Mouse (Mus musculus): Measurements from ENCODE around the gene Cort.
"Not testable (repeated sequence)": the region's sequence is repeated elsewhere in the genome, so short reads cannot be mapped to it uniquely, and the experiment has no call there.

Cort gene

DNA sequence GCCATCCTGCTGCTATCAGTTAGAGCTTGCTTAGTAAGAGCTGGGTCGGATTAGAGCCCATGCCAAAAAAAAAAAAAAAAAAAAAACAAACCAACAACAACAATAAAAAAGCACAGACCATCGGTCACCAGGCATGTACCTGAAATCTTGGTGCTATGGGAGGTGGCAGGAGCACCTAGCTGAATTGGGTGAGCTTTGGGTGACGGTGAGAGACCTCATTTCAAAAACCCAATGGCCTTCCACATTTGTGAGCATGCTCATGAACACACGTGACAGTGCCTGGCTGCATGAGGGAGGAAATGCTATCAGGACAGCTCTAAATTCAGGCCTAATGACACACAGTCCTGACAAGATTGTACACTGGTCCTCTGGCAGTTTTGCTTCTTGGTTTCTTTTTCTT is 21.5 kb upstream of the Cort start:
- intact Hi-C loops (cut with DNase I), result loop anchor here (5.0 to 10.0 kb wide), 2 partner anchors 34 to 397 kb away; no protein-coding TSS in a partner anchor

DNA sequence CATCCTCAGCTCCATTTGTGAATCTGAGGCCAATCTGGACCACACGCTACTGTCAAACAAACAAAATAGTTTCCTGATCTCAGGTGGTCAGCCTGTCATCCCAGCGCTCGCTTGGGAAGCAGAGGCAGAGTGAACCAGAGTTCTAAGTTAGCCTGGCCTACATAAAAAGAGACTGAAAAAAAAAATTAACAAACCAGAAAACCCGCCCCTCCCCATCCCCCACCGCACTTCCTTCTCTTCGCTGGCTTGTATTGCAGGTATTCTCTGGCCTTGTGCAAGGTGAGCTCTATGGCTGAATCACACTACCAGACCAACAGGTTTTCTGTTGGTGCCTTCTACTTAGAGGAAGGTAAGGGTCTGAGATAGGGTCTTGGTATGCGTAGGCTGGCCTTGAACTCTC is 21.0 kb upstream of the Cort start:
- intact Hi-C loops (cut with DNase I), result loop anchor here (5.0 to 10.0 kb wide), 2 partner anchors 35 to 397 kb away; no protein-coding TSS in a partner anchor

DNA sequence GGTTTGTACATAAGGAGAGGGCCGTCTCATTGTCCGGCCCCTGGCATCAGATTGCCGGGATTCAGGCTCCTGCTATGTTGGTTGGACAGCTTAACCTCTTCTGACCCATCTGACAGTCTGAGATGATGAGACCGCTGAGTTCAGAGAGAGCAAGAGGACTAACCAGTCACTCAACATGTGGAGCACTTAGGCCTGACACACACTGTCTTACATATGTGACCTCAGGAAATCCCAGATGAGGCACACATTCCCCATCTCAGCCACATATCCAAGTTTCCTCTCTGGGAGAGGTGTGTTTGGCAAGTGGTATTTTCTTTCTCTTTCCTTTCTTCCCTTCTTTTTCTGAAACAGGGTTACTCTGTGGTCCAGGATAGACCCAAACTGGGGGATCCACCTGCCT is 18.6 kb upstream of the Cort start:
- intact Hi-C loops (cut with DNase I), result loop anchor here (5.0 to 10.0 kb wide), 2 partner anchors 37 to 400 kb away; no protein-coding TSS in a partner anchor

DNA sequence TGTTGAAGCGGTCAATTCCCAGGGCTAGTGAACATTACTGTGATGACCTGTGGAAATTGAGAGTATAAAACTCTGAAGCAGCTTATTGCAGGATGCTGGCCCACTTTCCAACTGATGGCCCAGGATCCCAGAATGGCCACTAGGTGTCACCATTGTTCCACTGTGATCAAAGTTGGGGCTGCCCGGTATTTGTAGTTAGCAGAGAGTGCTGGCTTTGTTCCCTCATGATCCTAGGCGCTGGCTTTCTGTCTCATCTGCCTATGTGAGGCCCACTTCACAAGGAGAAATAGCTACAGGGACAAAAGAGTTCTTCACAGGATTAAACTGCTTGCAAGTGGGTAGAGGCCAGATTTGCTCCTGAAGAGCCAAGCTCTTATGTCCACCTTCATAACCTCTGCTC is 17.9 kb upstream of the Cort start:
- intact Hi-C loops (cut with DNase I), result loop anchor here (10.0 kb wide), 1 partner anchor 400 kb away; no protein-coding TSS in a partner anchor

DNA sequence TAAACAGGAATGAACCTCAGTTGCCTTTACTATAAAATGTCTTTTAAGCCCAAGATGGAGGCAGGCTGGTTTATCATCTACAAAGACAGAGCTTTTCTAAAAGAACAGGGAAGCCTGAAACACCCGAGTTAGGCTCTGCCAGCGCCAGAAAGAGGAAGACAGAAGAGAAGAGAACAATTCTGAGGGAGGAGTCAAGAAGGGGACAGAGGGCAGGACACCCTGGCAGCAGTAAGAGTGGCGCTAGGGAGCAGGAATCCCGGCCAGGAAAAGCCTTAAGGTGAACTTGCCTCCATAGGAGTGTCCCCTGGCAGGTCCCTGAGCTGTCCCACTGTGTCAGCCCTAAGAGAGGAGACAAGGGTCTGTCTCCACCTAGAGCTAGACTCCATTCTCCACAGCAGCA is 17.0 kb upstream of the Cort start:
- intact Hi-C loops (cut with DNase I), result loop anchor here (10.0 kb wide), 1 partner anchor 401 kb away; no protein-coding TSS in a partner anchor

DNA sequence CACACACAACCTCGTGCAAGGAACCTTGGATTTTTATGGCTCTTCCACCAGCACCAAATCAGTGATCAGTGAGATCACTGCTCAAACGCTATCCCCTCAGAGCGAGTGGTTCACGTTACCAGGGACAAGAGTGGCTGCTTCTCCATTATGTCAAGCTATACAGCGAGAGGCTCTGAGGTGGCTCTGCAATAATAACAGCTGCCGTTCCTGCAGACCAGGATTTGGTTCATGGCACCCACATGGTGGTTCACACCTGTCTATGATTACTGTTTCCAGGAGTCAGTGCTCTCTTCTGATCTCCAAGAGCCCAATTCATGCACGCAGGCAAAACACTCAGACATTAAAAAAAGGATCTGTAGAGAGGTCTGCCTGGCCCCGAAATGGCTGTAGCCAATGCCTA is 12.0 kb upstream of the Cort start:
- intact Hi-C loops (cut with DNase I), result no loop called here

DNA sequence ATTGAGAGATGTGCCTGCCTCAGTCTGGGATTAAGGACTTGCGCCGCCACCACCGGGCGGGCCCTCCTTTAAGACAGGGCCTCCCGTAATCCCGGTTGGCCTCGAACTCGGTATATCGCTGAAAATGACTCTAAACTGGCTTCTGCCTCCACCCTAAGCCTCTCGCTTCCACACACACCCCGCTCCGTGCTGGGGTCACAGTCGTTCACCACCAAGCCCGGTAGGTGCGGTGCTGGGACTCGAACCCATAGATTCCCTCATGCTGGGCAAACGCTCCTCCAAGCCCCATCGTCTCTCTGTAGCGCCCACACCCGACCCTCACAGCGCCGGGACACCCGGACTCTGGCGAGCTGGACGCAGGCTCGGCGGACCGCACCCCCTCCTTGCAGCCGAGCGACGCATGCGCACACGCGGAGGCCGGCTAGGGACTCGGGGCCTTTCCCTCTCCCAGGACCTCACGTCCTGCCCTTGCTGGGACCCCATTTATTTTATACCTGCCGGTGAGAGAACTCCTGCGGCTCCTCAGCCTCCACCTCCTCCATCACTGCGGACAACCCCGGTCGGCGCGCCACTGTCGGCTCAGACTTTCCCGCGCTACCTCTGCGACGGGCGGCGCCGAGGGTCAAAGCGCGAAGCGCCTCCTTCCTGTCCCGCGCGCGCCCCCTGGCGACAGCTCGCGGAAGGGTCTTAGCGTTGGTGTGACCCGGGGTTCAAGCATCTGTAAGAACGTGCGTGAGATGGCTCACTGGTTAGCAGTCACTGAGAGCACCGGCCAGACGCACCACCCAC is 10.6 kb upstream of the Cort start, which contains the start of gene Cenps:
Gene Cenps, minus strand, starts transcription at position 648 of the 789 bp plus-strand sequence.
- intact Hi-C loops (cut with DNase I), result loop anchor here (2.0 kb wide), 1 partner anchor 60 kb away; no protein-coding TSS in a partner anchor

DNA sequence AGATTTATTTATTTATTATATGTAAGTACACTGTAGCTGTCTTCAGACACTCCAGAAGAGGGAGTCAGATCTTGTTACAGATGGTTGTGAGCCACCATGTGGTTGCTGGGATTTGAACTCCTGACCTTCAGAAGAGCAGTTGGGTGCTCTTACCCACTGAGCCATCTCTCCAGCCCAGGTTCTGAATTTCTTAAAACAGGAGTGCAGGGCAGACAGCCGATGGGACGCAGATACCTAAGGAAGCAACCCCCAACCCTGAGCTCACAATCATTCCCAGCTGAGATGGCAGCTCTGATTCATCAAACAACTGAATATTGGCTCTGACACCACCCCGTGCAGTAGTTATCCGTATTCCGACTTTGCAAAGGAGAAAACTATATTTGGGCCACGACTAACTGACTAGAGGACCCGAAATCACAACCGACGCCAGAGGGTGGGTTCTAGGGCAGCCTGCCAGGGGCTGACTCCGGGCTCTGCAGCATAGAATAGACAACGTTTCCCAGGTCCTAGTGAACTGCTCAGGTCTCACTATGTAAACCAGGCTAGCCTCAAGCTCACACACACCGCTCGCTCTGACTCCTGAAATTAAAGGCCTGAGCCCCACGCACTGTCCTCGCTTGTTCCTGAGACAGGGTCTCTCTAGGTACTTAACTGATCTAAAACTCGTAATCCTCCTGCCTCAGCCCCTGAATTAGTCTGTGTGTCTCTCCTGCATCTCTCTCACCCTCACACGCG is 9.7 kb upstream of the Cort start:
- intact Hi-C loops (cut with DNase I), result loop anchor here (2.0 kb wide), 1 partner anchor 59 kb away; no protein-coding TSS in a partner anchor

DNA sequence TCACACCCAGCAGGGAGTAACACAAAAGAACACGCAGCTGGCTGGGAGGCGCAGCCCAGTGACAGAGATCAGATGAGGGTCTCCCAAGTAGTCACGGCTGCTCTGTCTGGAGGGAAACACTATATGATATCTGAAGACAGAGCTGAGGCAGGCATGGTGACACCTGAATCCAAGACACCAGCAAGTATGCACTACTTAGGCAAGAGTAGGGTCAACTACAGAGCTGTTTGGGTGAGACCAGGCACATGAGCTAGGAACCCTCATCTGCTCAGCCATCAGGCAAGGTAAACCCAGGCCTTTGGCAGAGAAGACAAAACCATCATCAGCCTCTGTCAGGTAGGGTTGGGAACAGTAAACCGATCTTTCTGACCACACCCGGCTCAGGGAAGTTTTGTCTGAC is 6.8 kb upstream of the Cort start:
- intact Hi-C loops (cut with DNase I), result no loop called here

DNA sequence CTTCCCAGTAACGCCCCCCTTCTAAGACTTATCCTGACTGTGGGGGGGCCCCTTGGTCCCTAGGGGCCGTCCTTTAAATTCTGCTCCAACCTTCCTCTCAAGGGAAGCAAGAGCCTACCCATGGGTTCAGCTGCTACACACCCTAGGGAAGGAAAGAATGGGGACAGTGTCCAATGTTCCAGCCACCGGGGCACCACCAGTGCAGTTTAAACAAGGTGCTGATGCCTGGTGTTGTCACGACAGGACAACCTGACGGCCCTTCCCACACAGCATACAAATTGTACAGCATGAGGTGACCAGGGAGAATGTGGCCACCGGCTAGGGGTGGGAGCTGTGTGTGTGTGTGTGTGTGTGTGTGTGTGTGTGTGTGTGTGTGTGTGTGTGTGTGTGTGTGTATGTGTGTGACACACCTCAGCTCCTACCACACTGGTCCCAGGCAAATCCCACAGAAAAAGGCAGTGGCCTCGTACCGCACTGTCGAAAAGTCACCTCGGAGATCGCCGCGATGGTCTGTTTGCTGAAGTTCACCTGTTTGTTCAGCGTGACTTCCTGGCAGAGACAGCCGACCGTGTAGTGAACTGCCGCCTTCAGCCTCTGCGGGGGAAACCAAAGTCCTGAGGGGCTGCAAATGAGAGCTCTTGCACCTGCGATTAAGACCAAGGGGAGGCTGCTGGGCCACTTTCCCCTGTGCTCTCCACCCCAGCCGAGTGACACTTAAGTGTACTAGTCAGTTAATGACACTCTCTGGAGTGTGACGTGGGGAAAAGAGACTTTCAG is 5.4 kb upstream of the Cort start:
- intact Hi-C loops (cut with DNase I), result no loop called here

DNA sequence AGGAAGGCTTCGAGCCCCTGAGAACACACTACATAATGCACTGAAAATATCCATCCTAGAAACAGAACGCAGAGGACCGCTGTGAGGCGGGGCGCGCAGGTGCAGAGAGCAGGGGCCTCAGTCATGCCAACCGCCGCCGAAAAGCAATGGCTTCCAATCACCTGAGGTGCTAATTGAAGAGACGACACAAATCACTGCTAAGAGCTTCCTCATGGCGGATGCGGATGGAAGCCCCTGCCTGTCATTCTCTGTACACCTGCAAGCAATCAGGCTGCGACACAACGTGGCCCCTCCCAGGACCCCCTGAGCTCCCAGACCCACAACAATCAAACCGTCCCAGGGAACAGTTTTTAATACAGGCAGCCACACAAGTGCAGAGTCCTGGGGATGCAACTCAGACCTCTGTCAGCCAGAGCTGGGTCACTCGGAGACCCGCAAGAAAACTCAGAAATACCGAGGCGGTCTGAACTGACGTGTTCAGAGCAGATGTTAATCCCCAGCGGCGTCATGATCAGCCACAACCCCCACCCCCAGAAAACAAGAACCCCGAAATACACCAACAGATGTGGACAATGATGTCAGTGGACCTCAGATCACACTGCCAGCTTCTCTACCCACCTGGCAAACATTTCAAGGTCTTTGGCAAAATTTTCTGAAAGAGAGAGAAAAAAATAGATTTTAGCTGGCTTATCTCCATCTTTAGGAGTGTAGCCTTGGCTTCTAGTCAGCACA is 4.6 kb upstream of the Cort start:
- intact Hi-C loops (cut with DNase I), result no loop called here

DNA sequence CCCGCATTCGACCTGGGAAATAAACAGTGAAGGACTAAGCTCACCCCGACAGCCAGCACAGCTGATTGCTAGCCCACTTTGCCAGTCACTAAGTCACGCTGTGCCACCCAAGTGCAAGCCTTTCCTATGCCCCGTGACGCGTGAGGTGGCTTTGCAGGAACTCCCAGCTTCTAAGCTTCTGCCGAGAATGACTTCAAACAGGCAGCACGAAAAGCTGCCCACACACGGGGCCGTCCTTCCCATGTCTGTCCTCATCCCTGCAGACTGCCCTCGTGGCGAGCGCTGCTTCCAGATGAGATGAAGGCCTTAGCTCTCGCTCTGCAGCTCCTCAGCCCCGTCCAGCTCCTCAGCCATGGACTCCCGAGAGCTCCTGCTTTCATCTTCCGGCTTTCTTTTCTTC is 1.9 kb upstream of the Cort start:
- intact Hi-C loops (cut with DNase I), result no loop called here

DNA sequence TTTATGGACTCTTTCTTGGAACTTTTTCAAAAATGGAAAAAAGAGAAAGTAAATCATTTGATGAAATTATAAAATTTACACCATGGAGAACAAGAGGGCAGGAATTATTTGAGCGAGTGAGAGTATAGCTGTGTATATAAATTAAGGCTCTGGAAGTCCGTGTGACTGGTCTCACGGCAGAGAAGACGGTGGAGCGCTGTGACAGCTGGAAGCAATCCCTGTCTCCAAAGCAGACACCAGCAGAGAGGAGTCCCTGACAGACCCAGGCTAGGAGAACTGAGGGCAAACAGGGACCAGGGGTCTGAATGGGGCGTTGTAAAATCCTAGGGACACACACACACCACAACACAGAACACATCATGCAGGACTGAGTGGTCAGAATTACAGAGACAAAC is 451 bp downstream of the Cort start:
- intact Hi-C loops (cut with DNase I), result no loop called here

DNA sequence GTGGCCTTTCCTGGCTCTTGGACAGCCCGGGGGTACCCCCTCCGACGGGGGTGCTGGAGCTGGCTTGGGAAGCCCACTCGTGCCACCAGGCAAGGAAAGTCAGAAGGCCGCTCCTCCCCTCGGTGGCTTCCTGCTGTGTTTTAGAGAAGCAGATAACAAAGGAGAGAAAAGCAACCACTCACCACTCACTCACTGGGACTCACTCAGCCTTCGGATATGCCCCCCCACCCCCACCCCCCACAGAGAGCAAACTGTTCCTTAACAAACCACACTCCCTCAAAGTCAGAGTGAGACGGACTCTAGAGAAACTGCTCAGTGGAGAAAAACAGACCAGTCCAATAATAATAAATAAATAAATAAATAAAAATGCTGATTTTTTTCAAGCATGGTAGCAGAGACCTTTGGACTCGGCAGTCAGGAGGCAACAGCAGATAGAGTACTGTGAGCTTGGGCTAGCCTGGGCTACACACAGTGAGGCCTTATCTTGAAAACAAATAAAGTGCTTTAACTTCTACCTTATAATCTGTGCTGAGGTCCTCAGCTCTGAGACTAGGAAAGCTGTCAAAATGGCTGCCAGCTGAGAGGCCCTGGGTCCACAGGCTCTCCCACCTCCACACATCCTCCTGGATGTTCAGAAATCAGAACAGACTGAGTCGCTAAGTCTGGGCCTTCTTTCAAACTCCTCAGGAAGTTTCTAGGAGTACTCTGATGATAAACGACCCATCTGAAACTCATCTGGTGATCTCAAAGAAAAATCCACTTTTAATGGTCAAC is 1.0 kb downstream of the Cort start:
- intact Hi-C loops (cut with DNase I), result no loop called here

DNA sequence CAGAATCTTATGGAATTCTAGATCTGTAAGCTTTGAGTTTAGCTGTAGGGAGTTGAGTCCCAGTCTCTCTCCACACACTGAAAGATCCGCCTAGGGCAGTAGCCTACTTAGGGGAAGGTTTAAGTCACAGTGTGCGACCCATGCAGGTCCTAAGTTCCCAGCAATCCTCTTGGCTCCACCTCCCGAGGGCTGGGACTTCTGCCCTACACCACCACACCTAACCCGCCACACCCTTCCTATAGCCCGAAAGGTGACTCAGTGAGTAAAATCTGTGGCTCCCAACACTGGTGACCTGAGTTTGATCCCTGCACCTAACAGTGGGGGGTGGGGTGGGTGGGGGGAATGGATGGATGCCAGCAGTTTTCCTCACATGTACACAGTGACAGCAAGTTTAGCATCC is 3.1 kb downstream of the Cort start:
- intact Hi-C loops (cut with DNase I), result no loop called here

DNA sequence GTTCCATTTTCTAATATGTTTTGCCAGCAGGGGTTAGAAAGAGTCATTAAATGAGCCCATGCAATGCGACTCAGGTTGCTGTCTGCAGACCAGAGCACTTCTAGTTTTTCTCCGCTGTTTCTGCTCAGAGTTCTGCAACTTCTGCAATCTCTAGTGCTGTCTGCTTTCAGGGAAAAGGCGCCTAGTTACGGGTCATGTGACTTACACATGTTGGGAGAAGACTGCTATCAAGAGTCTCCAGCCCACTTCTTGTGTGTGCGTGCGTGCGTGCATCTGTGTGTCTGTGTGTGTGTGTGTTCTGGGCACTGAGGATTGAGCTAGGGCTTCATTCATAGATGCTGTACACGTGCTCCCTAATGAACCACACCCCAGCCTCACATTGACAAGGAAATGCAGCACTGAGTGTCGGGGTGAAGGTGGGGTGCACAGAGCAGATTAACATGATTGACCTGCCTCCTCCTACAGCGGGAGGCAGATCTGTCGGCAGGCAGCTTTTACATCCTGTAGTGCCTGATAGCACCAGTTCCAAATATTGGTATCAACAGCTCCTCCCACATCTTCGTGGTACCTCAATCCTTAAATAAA is 6.5 kb downstream of the Cort start:
- intact Hi-C loops (cut with DNase I), result not testable (repeated sequence)

DNA sequence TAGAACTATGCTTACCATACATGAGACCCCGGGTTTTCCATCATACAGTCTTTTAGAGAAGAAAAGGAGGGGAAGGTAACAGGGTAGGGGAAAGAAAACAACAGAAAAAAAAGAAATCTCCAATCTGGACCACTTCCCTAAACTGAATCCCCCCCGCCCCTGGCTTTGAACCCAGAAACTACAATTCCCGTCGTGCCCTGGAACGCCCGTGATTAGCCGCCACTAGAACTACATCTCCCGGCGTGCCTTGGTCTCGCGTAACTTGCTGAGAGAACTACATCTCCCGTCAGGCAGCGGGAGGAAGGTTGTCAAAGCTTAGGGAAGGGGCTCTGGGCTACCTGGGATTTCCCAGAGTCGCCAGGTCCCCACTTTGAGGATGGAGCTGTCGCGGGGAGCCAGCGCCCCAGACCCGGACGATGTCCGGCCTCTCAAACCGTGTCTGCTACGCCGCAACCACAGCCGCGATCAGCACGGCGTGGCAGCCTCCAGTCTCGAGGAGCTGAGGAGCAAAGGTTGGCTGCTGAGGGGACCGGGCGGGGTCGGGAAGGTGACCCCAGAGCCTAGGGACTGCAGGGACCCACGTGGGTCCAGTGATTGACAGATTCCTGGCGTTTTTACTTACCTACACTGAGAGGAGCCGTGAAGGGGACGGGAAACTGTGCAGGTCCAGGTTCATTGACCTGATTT is 22.5 kb downstream of the Cort start, which contains the start of gene Dffa:
Gene Dffa, plus strand, starts transcription at position 272 of the 687 bp plus-strand sequence.
- intact Hi-C loops (cut with DNase I), result no loop called here

DNA sequence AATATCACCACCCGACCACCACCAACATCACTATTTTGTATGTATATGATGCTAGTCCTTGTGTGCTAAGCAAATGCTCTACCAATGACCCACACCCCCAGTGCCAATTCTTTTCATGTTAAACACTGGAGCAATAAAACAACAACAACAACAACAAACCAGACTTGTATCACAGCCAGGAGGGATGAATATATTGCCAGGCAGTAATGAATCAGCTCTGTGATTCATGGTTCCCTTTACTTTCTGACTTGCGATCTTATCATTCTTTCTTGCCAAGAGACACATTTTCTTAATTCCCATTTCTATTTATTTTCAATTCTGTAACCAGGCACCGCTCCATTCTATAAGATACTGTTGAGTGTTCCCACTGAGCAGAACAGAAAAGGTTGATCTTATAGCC is 25.1 kb downstream of the Cort start:
- intact Hi-C loops (cut with DNase I), result no loop called here

DNA sequence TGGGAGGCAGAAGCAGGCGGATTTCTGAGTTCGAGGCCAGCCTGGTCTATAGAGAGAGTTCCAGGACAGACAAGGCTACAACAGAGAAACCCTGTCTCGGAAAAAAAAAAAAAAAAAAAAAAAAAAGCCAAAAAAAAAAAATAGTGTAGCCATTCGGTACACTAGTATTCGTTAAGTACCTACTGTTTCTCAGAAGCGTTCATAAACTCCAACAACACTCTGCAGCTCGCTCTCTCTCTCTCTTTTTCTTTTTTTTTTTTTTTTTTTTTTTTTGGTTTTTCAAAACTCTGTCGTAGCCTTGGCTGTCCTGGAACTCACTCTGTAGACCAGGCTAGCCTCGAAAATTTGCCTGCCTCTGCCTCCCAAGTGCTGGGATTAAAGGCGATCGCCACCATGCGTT is 26.1 kb downstream of the Cort start:
- intact Hi-C loops (cut with DNase I), result not testable (repeated sequence)

Data from adrenal gland (tissue).